Mouse (Mus musculus): ENCODE data around the gene Gucy2g. TPM values are rescaled to one million over a fixed set of nuclear protein-coding genes. Genes with fewer than 3 reads are reported as not detected.

Gucy2g gene
- polyA plus RNA-seq, 1 experiment from 2014 or later = not detected

DNA sequence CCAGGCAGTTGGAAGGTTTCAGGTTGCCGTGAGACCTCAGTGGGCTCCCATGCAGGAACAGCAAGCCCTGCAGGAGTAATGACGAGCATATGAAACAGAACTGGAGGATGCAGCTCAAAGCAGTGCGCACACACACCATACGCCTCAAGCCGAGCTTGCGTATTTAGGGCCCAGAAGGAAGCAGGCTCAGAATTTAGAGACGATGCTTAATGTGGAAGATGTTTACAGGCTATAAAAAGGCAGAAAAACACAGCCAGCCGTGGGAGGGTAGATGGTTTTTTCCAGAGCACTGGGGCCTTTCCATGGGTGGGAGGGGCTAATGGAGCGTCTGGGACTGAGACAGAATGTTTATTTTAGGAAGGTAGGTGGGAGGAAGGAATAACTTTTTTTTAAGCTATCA, 23.7 kb downstream of the Gucy2g start:
- Histone ChIP-seq H3K27ac (ENCODE audit: low read depth, low read length) (no peak overlapping the region), H3K27me3 (ENCODE audit: control insufficient read depth, insufficient read depth, low read length) (no peaks in the 10 kb centered on the region), H3K9me3 (ENCODE audit: control insufficient read depth, low read length) (no peaks in the 10 kb centered on the region), H3K36me3 (ENCODE audit: control insufficient read depth, insufficient read depth, low read length) (no peaks in the 10 kb centered on the region), H3K4me2 (no peak overlapping the region), H3K4me3 (ENCODE audit: low read depth, low read length) (no peak overlapping the region), H3K4me1 (ENCODE audit: control insufficient read depth, insufficient read depth, low read length) (no peaks in the 10 kb centered on the region), H3K9ac (ENCODE audit: low read length) (no peak overlapping the region)
- ATAC-seq (ENCODE audit: low FRiP score) = no peak
- no peak for DNase-seq (ENCODE audit: low spot score, missing footprints)
- 86% methylated on average over 9 of the region's 9 CpGs for WGBS

DNA sequence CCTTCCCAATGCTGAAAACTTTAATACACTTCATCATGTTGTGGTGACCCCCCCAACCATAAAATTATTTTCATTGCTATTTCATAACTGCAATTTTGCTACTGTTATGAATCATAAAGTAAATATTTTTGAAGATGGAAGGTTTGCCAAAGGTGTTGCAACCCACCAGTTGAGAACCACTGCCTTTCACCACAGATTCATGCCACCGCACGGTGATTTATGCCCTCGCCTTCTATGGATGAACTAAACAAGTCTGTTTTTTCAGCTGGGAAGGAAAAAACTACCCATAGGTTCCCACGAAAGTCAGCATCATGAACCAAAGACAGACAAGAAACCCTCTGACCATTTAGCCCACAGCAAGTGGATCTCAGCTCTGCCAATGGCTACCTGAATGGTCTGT, 24.2 kb downstream of the Gucy2g start:
- Histone ChIP-seq H3K27ac (ENCODE audit: low read depth, low read length) (no peak overlapping the region), H3K4me2 (no peak overlapping the region), H3K9me3 (ENCODE audit: control insufficient read depth, low read length) (no peaks in the 10 kb centered on the region), H3K9ac (ENCODE audit: low read length) (no peak overlapping the region), H3K4me1 (ENCODE audit: control insufficient read depth, insufficient read depth, low read length) (no peaks in the 10 kb centered on the region), H3K36me3 (ENCODE audit: control insufficient read depth, insufficient read depth, low read length) (no peaks in the 10 kb centered on the region), H3K27me3 (ENCODE audit: control insufficient read depth, insufficient read depth, low read length) (no peaks in the 10 kb centered on the region), H3K4me3 (ENCODE audit: low read depth, low read length) (no peak overlapping the region)
- ATAC-seq (ENCODE audit: low FRiP score) (no peak), DNase-seq (ENCODE audit: low spot score, missing footprints) (no peak)
- WGBS = 92% methylated on average over 4 of the region's 4 CpGs

DNA sequence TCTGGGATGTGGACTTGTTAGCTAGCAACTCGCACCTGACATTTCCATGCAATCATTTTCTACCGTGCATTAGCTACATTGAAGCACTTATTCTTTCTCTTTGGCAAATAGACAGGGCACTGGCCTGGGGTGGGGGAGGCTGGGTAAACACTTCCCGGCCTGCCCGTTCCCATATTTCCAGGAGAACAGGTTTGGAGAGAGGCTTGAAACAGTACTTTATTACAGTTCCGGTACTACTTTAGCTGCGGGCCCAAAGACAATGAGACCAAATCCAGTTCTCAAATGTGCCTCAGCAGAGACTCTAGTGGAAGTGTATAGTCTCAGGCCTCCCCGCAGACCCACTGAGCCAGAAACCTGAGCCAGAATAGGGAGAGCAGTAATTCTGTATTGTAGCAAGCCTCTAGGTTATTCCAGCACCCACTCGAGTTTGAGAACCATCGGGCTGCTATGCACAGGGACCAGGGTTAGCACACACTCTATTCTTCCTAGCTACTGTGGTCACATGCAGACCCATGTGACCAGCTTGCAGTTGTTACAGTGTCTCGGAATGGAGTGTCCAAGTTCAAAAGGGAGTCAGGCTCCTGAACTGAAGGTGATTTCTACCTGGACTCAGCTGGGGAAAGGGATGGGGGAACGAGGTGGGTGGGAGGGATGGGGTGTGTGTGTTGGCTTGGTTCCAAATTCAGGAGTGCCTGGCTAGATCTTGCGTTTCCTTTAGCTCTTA, 27.3 kb downstream of the Gucy2g start:
- no peak for DNase-seq (ENCODE audit: low spot score, missing footprints)
- Histone ChIP-seq H3K4me3 (ENCODE audit: low read depth, low read length) (no peak overlapping the region), H3K27me3 (ENCODE audit: control insufficient read depth, insufficient read depth, low read length) (no peaks in the 10 kb centered on the region), H3K27ac (ENCODE audit: low read depth, low read length) (no peak overlapping the region), H3K36me3 (ENCODE audit: control insufficient read depth, insufficient read depth, low read length) (no peaks in the 10 kb centered on the region), H3K4me2 (no peak overlapping the region), H3K4me1 (ENCODE audit: control insufficient read depth, insufficient read depth, low read length) (no peaks in the 10 kb centered on the region), H3K9me3 (ENCODE audit: control insufficient read depth, low read length) (no peaks in the 10 kb centered on the region), H3K9ac (ENCODE audit: low read length) (no peak overlapping the region)
- no peak for ATAC-seq (ENCODE audit: low FRiP score)
- 90% methylated on average over 12 of the region's 12 CpGs for WGBS

- no peak for ATAC-seq (ENCODE audit: low FRiP score)
- Histone ChIP-seq H3K4me2 (no peak overlapping the region), H3K9ac (ENCODE audit: low read length) (no peak overlapping the region), H3K9me3 (ENCODE audit: control insufficient read depth, low read length) (no peaks in the 10 kb centered on the region), H3K27me3 (ENCODE audit: control insufficient read depth, insufficient read depth, low read length) (no peaks in the 10 kb centered on the region), H3K36me3 (ENCODE audit: control insufficient read depth, insufficient read depth, low read length) (no peaks in the 10 kb centered on the region), H3K27ac (ENCODE audit: low read depth, low read length) (no peak overlapping the region), H3K4me1 (ENCODE audit: control insufficient read depth, insufficient read depth, low read length) (no peaks in the 10 kb centered on the region), H3K4me3 (ENCODE audit: low read depth, low read length) (no peak overlapping the region)
- WGBS = 100% methylated on average over 1 of the region's 1 CpGs
- DNase-seq (ENCODE audit: low spot score, missing footprints) = no peak
These were observed 29.3 kb downstream of the Gucy2g start for GRCm38 (mm10) chr19:55211698-55212097.

DNA sequence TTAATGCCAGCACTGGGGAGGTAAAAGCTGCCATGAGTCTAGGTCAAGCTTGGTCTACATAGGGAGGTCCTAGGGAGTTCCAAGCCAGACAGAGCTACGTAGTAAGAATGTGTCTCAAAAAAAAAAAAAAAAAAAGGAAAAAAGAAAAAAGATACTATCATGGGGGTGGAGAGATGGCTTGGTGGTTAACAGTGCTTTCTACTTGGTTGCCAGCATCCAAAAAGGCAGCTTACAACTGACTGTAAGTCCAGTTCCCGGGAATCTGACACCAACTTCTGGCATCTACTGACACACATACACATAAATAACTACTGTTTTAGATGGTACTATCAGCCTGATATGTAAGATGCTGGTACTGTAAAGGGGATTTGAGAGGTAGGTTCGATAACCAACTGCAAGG, 32.0 kb downstream of the Gucy2g start:
- ATAC-seq (ENCODE audit: low FRiP score) (no peak), DNase-seq (ENCODE audit: low spot score, missing footprints) (no peak)
- no peak overlapping the region for H3K27ac ChIP-seq (ENCODE audit: low read depth, low read length)
- H3K4me1 ChIP-seq (ENCODE audit: control insufficient read depth, insufficient read depth, low read length) = no peaks in the 10 kb centered on the region
- H3K36me3 ChIP-seq (ENCODE audit: control insufficient read depth, insufficient read depth, low read length) = no peaks in the 10 kb centered on the region
- H3K27me3 ChIP-seq (ENCODE audit: control insufficient read depth, insufficient read depth, low read length) = no peaks in the 10 kb centered on the region
- no peak overlapping the region for H3K4me2 ChIP-seq
- no peaks in the 10 kb centered on the region for H3K9me3 ChIP-seq (ENCODE audit: control insufficient read depth, low read length)
- H3K9ac ChIP-seq (ENCODE audit: low read length) = no peak overlapping the region
- 90% methylated on average over 3 of the region's 3 CpGs for WGBS
- no peak overlapping the region for H3K4me3 ChIP-seq (ENCODE audit: low read depth, low read length)

- DNase-seq (ENCODE audit: low spot score, missing footprints) = no peak
- Histone ChIP-seq H3K27me3 (ENCODE audit: control insufficient read depth, insufficient read depth, low read length) (no peaks in the 10 kb centered on the region), H3K9me3 (ENCODE audit: control insufficient read depth, low read length) (no peaks in the 10 kb centered on the region), H3K9ac (ENCODE audit: low read length) (no peak overlapping the region), H3K27ac (ENCODE audit: low read depth, low read length) (no peak overlapping the region), H3K36me3 (ENCODE audit: control insufficient read depth, insufficient read depth, low read length) (no peaks in the 10 kb centered on the region), H3K4me1 (ENCODE audit: control insufficient read depth, insufficient read depth, low read length) (no peaks in the 10 kb centered on the region), H3K4me2 (no peak overlapping the region), H3K4me3 (ENCODE audit: low read depth, low read length) (no peak overlapping the region)
- ATAC-seq (ENCODE audit: low FRiP score) = no peak
- WGBS = 78% methylated on average over 4 of the region's 4 CpGs
These were observed 32.4 kb downstream of the Gucy2g start for GRCm38 (mm10) chr19:55208654-55209053.

- no peak overlapping the region for H3K4me2 ChIP-seq
- no peak overlapping the region for H3K27ac ChIP-seq (ENCODE audit: low read depth, low read length)
- H3K4me1 ChIP-seq (ENCODE audit: control insufficient read depth, insufficient read depth, low read length) = no peaks in the 10 kb centered on the region
- ATAC-seq (ENCODE audit: low FRiP score) (no peak), DNase-seq (ENCODE audit: low spot score, missing footprints) (peak; percentile 68)
- no peak overlapping the region for H3K9ac ChIP-seq (ENCODE audit: low read length)
- no peaks in the 10 kb centered on the region for H3K27me3 ChIP-seq (ENCODE audit: control insufficient read depth, insufficient read depth, low read length)
- 68% methylated on average over 25 of the region's 25 CpGs for WGBS
- H3K4me3 ChIP-seq (ENCODE audit: low read depth, low read length) = no peak overlapping the region
- H3K36me3 ChIP-seq (ENCODE audit: control insufficient read depth, insufficient read depth, low read length) = no peaks in the 10 kb centered on the region
- H3K9me3 ChIP-seq (ENCODE audit: control insufficient read depth, low read length) = no peaks in the 10 kb centered on the region
These were observed 33.1 kb downstream of the Gucy2g start for GRCm38 (mm10) chr19:55207746-55208538.

GRCm38 (mm10) chr19:55207205-55207604, 33.8 kb downstream of the Gucy2g start:
- Histone ChIP-seq H3K9ac (ENCODE audit: low read length) (no peak overlapping the region), H3K36me3 (ENCODE audit: control insufficient read depth, insufficient read depth, low read length) (no peaks in the 10 kb centered on the region), H3K27ac (ENCODE audit: low read depth, low read length) (no peak overlapping the region), H3K4me2 (no peak overlapping the region), H3K4me3 (ENCODE audit: low read depth, low read length) (no peak overlapping the region), H3K27me3 (ENCODE audit: control insufficient read depth, insufficient read depth, low read length) (no peaks in the 10 kb centered on the region), H3K4me1 (ENCODE audit: control insufficient read depth, insufficient read depth, low read length) (no peaks in the 10 kb centered on the region), H3K9me3 (ENCODE audit: control insufficient read depth, low read length) (no peaks in the 10 kb centered on the region)
- ATAC-seq (ENCODE audit: low FRiP score) = no peak
- WGBS = 55% methylated on average over 6 of the region's 6 CpGs
- DNase-seq (ENCODE audit: low spot score, missing footprints) = no peak

GRCm38 (mm10) chr19:55206482-55207138, 34.4 kb downstream of the Gucy2g start:
- Histone ChIP-seq H3K9me3 (ENCODE audit: control insufficient read depth, low read length) (no peaks in the 10 kb centered on the region), H3K27ac (ENCODE audit: low read depth, low read length) (no peak overlapping the region), H3K4me3 (ENCODE audit: low read depth, low read length) (no peak overlapping the region), H3K36me3 (ENCODE audit: control insufficient read depth, insufficient read depth, low read length) (no peaks in the 10 kb centered on the region), H3K4me1 (ENCODE audit: control insufficient read depth, insufficient read depth, low read length) (no peaks in the 10 kb centered on the region), H3K27me3 (ENCODE audit: control insufficient read depth, insufficient read depth, low read length) (no peaks in the 10 kb centered on the region), H3K4me2 (no peak overlapping the region), H3K9ac (ENCODE audit: low read length) (no peak overlapping the region)
- peak; percentile 89 for DNase-seq (ENCODE audit: low spot score, missing footprints)
- 39% methylated on average over 8 of the region's 8 CpGs for WGBS
- ATAC-seq (ENCODE audit: low FRiP score) = 0 out of 2 replicates have a peak, but pooled peaks have one; percentile 9

Data from midbrain, embryonic 11.5 days (tissue).